Mouse (Mus musculus) CH12.LX (cell line): ENCODE data around the gene Prr5l. TPM values are rescaled to one million over a fixed set of nuclear protein-coding genes. Genes with fewer than 3 reads are reported as not detected.

Source experiments
- DNase-seq: peaks from one replicate; pipeline ENCODE4 v3.0.0-alpha.2; 2013; ENCODE audit errors: extremely low read depth
- H3K27ac ChIP-seq: 2 replicates; pipeline ENCODE4 v1.5.1; 2012; ENCODE audit warnings: low read depth, mild to moderate bottlenecking, control low read depth, moderate library complexity; ENCODE audit not compliant: insufficient read depth
- H3K27me3 ChIP-seq: replicated peaks from 2 replicates; pipeline ENCODE3; 2012; ENCODE audit warnings: inconsistent platforms
- H3K36me3 ChIP-seq, 2 experiments: replicated peaks in 1 of 2; 2 replicates each; pipeline versions ENCODE3 to v1.6.1; 2012; ENCODE audit warnings: inconsistent platforms in 1 of 2, low read length in 1 of 2, mild to moderate bottlenecking in 1 of 2, mixed read lengths in 1 of 2, moderate library complexity in 1 of 2; ENCODE audit not compliant: control insufficient read depth in 1 of 2, insufficient read depth in 1 of 2
- H3K4me1 ChIP-seq, 2 experiments: 2 replicates each; pipeline ENCODE4 v1.6.1; 2012; ENCODE audit warnings: inconsistent platforms in 1 of 2, moderate library complexity in 1 of 2; ENCODE audit not compliant: insufficient read depth in 2 of 2, control insufficient read depth in 1 of 2
- H3K4me2 ChIP-seq: 2 replicates; pipeline ENCODE4 v1.6.1; 2012; ENCODE audit warnings: low read depth, mild to moderate bottlenecking, control low read depth; ENCODE audit not compliant: poor library complexity, insufficient read depth, severe bottlenecking
- H3K4me3 ChIP-seq, 3 experiments: fragments of 150-350 bp in 1 of 3; sonication (generic) in 1 of 3; replicated peaks in 1 of 3; 2 replicates each; pipeline versions ENCODE3 to v1.5.1; 2011 to 2012; ENCODE audit warnings: low read depth in 2 of 3, low read length in 2 of 3, mild to moderate bottlenecking in 2 of 3, moderate library complexity in 2 of 3, control low read depth in 1 of 3, improper control_type of control experiment in 1 of 3, inconsistent platforms in 1 of 3, mixed read lengths in 1 of 3; ENCODE audit not compliant: poor library complexity in 1 of 3
- H3K79me2 ChIP-seq: replicated peaks from 2 replicates; pipeline ENCODE4 v1.6.1; 2012; ENCODE audit warnings: mild to moderate bottlenecking, moderate library complexity; ENCODE audit not compliant: control insufficient read depth, poor library complexity, insufficient read depth, severe bottlenecking; ENCODE audit errors: extremely low read depth
- H3K9ac ChIP-seq: 2 replicates; pipeline ENCODE4 v1.6.1; 2012; ENCODE audit warnings: low read depth, mild to moderate bottlenecking, control low read depth, moderate library complexity; ENCODE audit not compliant: insufficient read depth
- H3K9me3 ChIP-seq: replicated peaks from 2 replicates; pipeline ENCODE3; 2012; ENCODE audit warnings: low read length, inconsistent platforms, mixed read lengths
- CHD1 ChIP-seq: IDR thresholded peaks from 2 replicates; pipeline ENCODE4 v1.6.1; 2012; ENCODE audit warnings: low read depth, low read length, improper control_type of control experiment, inconsistent platforms
- ELF1 ChIP-seq: IDR thresholded peaks from 2 replicates; pipeline ENCODE4 v1.6.1; 2014; ENCODE audit warnings: low read depth, mild to moderate bottlenecking, inconsistent platforms, low read length, improper control_type of control experiment
- EP300 ChIP-seq: IDR thresholded peaks from 2 replicates; pipeline ENCODE4 v1.6.1; 2011; ENCODE audit warnings: low read length, improper control_type of control experiment
- HCFC1 ChIP-seq: IDR thresholded peaks from 2 replicates; pipeline ENCODE4 v1.6.1; 2012; ENCODE audit warnings: low read depth, mild to moderate bottlenecking, inconsistent platforms, low read length, improper control_type of control experiment
- IRF4 ChIP-seq: IDR thresholded peaks from 2 replicates; pipeline ENCODE4 v1.6.1; 2014; ENCODE audit warnings: low read depth, mild to moderate bottlenecking, inconsistent platforms, low read length, improper control_type of control experiment
- JUND ChIP-seq: conservative IDR thresholded peaks from 2 replicates; pipeline ENCODE4 v1.6.1; 2011; ENCODE audit warnings: low read depth, low read length, improper control_type of control experiment
- MAFK ChIP-seq: IDR thresholded peaks from 2 replicates; pipeline ENCODE4 v1.6.1; 2011; ENCODE audit warnings: low read length, improper control_type of control experiment; ENCODE audit not compliant: insufficient replicate concordance
- MAX ChIP-seq: IDR thresholded peaks from 2 replicates; pipeline ENCODE4 v1.6.1; 2011; ENCODE audit warnings: low read length, improper control_type of control experiment
- MXI1 ChIP-seq: IDR thresholded peaks from 2 replicates; pipeline ENCODE4 v1.6.1; 2011; ENCODE audit warnings: mild to moderate bottlenecking, low read depth, low read length, improper control_type of control experiment
- MYC ChIP-seq: IDR thresholded peaks from 2 replicates; pipeline ENCODE4 v1.6.1; 2011; ENCODE audit warnings: low read depth, mild to moderate bottlenecking, improper control_type of control experiment, low read length
- NELFE ChIP-seq: IDR thresholded peaks from 2 replicates; pipeline ENCODE4 v1.6.1; 2011; ENCODE audit warnings: low read depth, low read length, improper control_type of control experiment
- NRF1 ChIP-seq: IDR thresholded peaks from 2 replicates; pipeline ENCODE4 v1.6.1; 2014; ENCODE audit warnings: low read depth, mild to moderate bottlenecking, inconsistent platforms, low read length, improper control_type of control experiment, moderate library complexity
- PAX5 ChIP-seq: IDR thresholded peaks from 2 replicates; pipeline ENCODE4 v1.6.1; 2012; ENCODE audit warnings: low read length, inconsistent platforms, mixed read lengths
- POLR2A ChIP-seq: IDR thresholded peaks from 2 replicates; pipeline ENCODE4 v1.6.1; 2011; ENCODE audit warnings: low read depth, mild to moderate bottlenecking, improper control_type of control experiment, low read length
- RAD21 ChIP-seq: IDR thresholded peaks from 2 replicates; pipeline ENCODE4 v1.6.1; 2011; ENCODE audit warnings: low read depth, mild to moderate bottlenecking, low read length, improper control_type of control experiment, moderate library complexity
- RCOR1 ChIP-seq: conservative IDR thresholded peaks from 2 replicates; pipeline ENCODE4 v1.6.1; 2012; ENCODE audit warnings: low read depth, mild to moderate bottlenecking, inconsistent platforms, low read length, improper control_type of control experiment
- SIN3A ChIP-seq: IDR thresholded peaks from 2 replicates; pipeline ENCODE4 v1.6.1; 2012; ENCODE audit warnings: low read length, improper control_type of control experiment, inconsistent platforms
- UBTF ChIP-seq: IDR thresholded peaks from 2 replicates; pipeline ENCODE4 v1.6.1; 2012; ENCODE audit warnings: low read depth, mild to moderate bottlenecking, inconsistent platforms, low read length, improper control_type of control experiment, moderate library complexity
- ZC3H11A ChIP-seq: IDR thresholded peaks from 2 replicates; pipeline ENCODE4 v1.6.1; 2012; ENCODE audit warnings: low read depth, mild to moderate bottlenecking, inconsistent platforms, low read length, improper control_type of control experiment
- ZNF384 ChIP-seq: IDR thresholded peaks from 2 replicates; pipeline ENCODE4 v1.6.1; 2012; ENCODE audit warnings: low read depth, low read length, improper control_type of control experiment, inconsistent platforms
- dilution Hi-C: fragments of 300-500 bp; cut with MboI; formaldehyde crosslinking; loops from 2 replicates; pipeline ENCODE4 v1.14.3; 2020; ENCODE audit warnings: low sequenced_read_pairs; ENCODE audit not compliant: extremely low pct_unique_long_range_greater_than_20kb, extremely low pct_ligation_motif_present
- in situ Hi-C: fragments of 300-500 bp; cut with MboI; formaldehyde crosslinking; loops from 3 replicates; pipeline ENCODE4 v1.14.3; 2019; ENCODE audit warnings: low sequenced_read_pairs, low pct_ligation_motif_present, low pct_unique_long_range_greater_than_20kb, mixed read lengths
- polyA plus RNA-seq: library from polyadenylated mRNA; unstranded; fragments of >175 nt; gene quantifications from 2 replicates; pipeline ENCODE4 v1.2.1, GENCODE M21; 2012; ENCODE audit warnings: low read depth; ENCODE audit not compliant: insufficient read length
- total RNA-seq, 2 experiments: library from RNA; depleted of rRNA; stranded (reverse); fragments of 300-350 nt in 1 of 2; fragments of >200 nt in 1 of 2; gene quantifications; 2 replicates each; pipeline ENCODE4 v1.2.3; 2012 to 2014

The Prr5l gene
- total and polyA plus RNA-seq, 3 experiments: 0.21 to 0.93 TPM; not detected in 1

GRCm38 (mm10) chr2:101918518-101918917, 35.7 kb upstream of the Prr5l start:
- no peak for TF ChIP-seq MAFK
- no peak for TF ChIP-seq EP300
- TF ChIP-seq IRF4: no peak
- TF ChIP-seq NRF1: no peak
- dilution Hi-C loops (no loop called here), in situ Hi-C loops (loop anchor here (25.0 kb wide), 1 partner anchor 519 kb away; no protein-coding TSS in a partner anchor)
- Histone ChIP-seq H3K79me2 (no peaks in the 10 kb centered on the region), H3K27ac (no peak overlapping the region), H3K36me3 (no peaks in the 10 kb centered on the region), H3K9ac (no peak overlapping the region), H3K4me1 (no peaks in the 10 kb centered on the region), H3K4me3 (no peak overlapping the region), H3K9me3 (no peaks in the 10 kb centered on the region), H3K4me2 (no peak overlapping the region), H3K27me3 (no peaks in the 10 kb centered on the region)
- no peak for DNase-seq

GRCm38 (mm10) chr2:101909326-101910080, 26.7 kb upstream of the Prr5l start:
- Histone ChIP-seq H3K27ac (no peak overlapping the region), H3K27me3 (no peaks in the 10 kb centered on the region), H3K9me3 (no peaks in the 10 kb centered on the region), H3K4me3 (no peak overlapping the region), H3K9ac (no peak overlapping the region), H3K4me2 (no peak overlapping the region), H3K36me3 (no peaks in the 10 kb centered on the region)
- in situ Hi-C loops: loop anchor here (25.0 kb wide), 1 partner anchor 528 kb away; no protein-coding TSS in a partner anchor
- TF ChIP-seq ELF1 (no peak), UBTF (no peak), PAX5 (no peak), MAX (no peak), MAFK (no peak), JUND (no peak), SIN3A (no peak), ZC3H11A (no peak), HCFC1 (no peak), RCOR1 (no peak), NELFE (no peak), MXI1 (no peak), NRF1 (no peak), MYC (no peak), ZNF384 (no peak), RAD21 (no peak), CHD1 (no peak), POLR2A (no peak)
- TF ChIP-seq, all 38 proteins: peak for 0
- no peak for DNase-seq
- dilution Hi-C loops: no loop called here
- peaks cover 0 to 7% of the 10 kb centered on the region in 2 experiments; a peak in 2 of 4 replicates for H3K4me1 ChIP-seq
- H3K79me2 ChIP-seq: no peaks in the 10 kb centered on the region
